Comparison of ENCODE assay signal across 8 mouse cellular contexts in genomic region chr7:99565325-99565881, GRCm38 (mm10). TPM values are rescaled to one million over a fixed set of nuclear protein-coding genes. Genes with fewer than 3 reads are reported as not detected.
A peak's percentile ranks its signal among the peaks of the same experiment; 100 is the strongest.
DNase-seq lines count a peak whose midpoint lies in the region; ATAC-seq lines count a peak whose summit lies in the region.

No protein-coding gene starts in this region.

- ATAC-seq in hindbrain, embryonic 13.5 days (ENCODE audit: low FRiP score), result peak; percentile 43; the same call in 1 of the 2 replicates
- ATAC-seq in lung, embryonic 16.5 days (ENCODE audit: low read depth), result peak; percentile 38

- H3K4me1 ChIP-seq in heart, embryonic 10.5 days, result peaks cover 68% of the 10 kb centered on the region
- H3K4me1 ChIP-seq in hindbrain, embryonic 13.5 days (replicated peaks), result peaks cover 59% of the 10 kb centered on the region
- H3K4me1 ChIP-seq in lung, embryonic 16.5 days (replicated peaks; ENCODE audit: control insufficient read depth, insufficient read depth, low read length), result peaks cover 42% of the 10 kb centered on the region

- DNase-seq in heart, embryonic 10.5 days (ENCODE audit: low spot score), result no peak
- DNase-seq in heart, postnatal 4 days, result no peak
- peak; percentile 60 to 73 for DNase-seq in cerebellum, adult 18-20 months
- no peak for DNase-seq in left cerebral cortex, postnatal 25 days (ENCODE audit: low spot score in 2 of 2)
- no peak for DNase-seq in gastrocnemius, postnatal 4 days (ENCODE audit: low spot score in 2 of 2)
- DNase-seq in frontal cortex, adult 2 months (ENCODE audit: extremely low spot score in 1 of 2, low spot score in 1 of 2), result no peak

- whole genome bisulfite sequencing in heart, embryonic 10.5 days, result 27% methylated on average over 8 of the region's 8 CpGs
- 29% methylated on average over 8 of the region's 8 CpGs for WGBS in hindbrain, embryonic 13.5 days
- 14% methylated on average over 8 of the region's 8 CpGs for WGBS in lung, embryonic 16.5 days

- H3K9me3 ChIP-seq in heart, embryonic 10.5 days, result no peaks in the 10 kb centered on the region
- no peaks in the 10 kb centered on the region for H3K9me3 ChIP-seq in hindbrain, embryonic 13.5 days
- H3K9me3 ChIP-seq in lung, embryonic 16.5 days (ENCODE audit: control insufficient read depth, low read length), result no peaks in the 10 kb centered on the region

- H3K9ac ChIP-seq in hindbrain, embryonic 13.5 days, result peak overlapping the region; percentile 46; the same call in 1 of the 2 replicates
- H3K9ac ChIP-seq in lung, embryonic 16.5 days (ENCODE audit: low read length), result no peak overlapping the region

- H3K27me3 ChIP-seq in heart, embryonic 10.5 days (ENCODE audit: insufficient read depth, poor library complexity, severe bottlenecking), result no peaks in the 10 kb centered on the region
- no peaks in the 10 kb centered on the region for H3K27me3 ChIP-seq in hindbrain, embryonic 13.5 days
- H3K27me3 ChIP-seq in lung, embryonic 16.5 days (ENCODE audit: control insufficient read depth, insufficient read depth, low read depth, low read length), result no peaks in the 10 kb centered on the region

- intact Hi-C loops in left cerebral cortex, postnatal 25 days (cut with DNase I), result no loop called here

- H3K4me3 ChIP-seq in heart, embryonic 10.5 days, result no peak overlapping the region
- no peak overlapping the region for H3K4me3 ChIP-seq in hindbrain, embryonic 13.5 days
- no peak overlapping the region for H3K4me3 ChIP-seq in lung, embryonic 16.5 days (ENCODE audit: low read length)

- no peaks in the 10 kb centered on the region for H3K36me3 ChIP-seq in heart, embryonic 10.5 days
- no peaks in the 10 kb centered on the region for H3K36me3 ChIP-seq in hindbrain, embryonic 13.5 days
- no peaks in the 10 kb centered on the region for H3K36me3 ChIP-seq in lung, embryonic 16.5 days (ENCODE audit: control insufficient read depth, insufficient read depth, low read length)

- H3K27ac ChIP-seq in heart, embryonic 10.5 days, result peak overlapping the region; percentile 47; the same call in 1 of the 2 replicates
- H3K27ac ChIP-seq in hindbrain, embryonic 13.5 days, result peak overlapping the region; percentile 88
- peak overlapping the region; percentile 38; the same call in 1 of the 2 replicates for H3K27ac ChIP-seq in lung, embryonic 16.5 days (ENCODE audit: low read length)

- H3K4me2 ChIP-seq in hindbrain, embryonic 13.5 days, result no peak overlapping the region
- no peak overlapping the region for H3K4me2 ChIP-seq in lung, embryonic 16.5 days (ENCODE audit: low read depth, low read length)

RNA-seq across cellular contexts. Expression of gene Arrb1, which starts 30.1 kb away (rescaled TPM):
- 13.1 and 17.9 TPM in 2 replicates for polyA plus RNA-seq in heart, embryonic 10.5 days (2016; fragmentation: Nextera tagmentation; extraction: Ambion mirVana)
- total RNA-seq in heart, postnatal 4 days (2021), result 10 to 100 TPM; 31.0 to 32.5 TPM
- 15.6 and 15.9 TPM in 2 replicates for polyA plus RNA-seq in hindbrain, embryonic 13.5 days (2015; fragmentation: Nextera tagmentation; extraction: Ambion mirVana)
- polyA plus RNA-seq in lung, embryonic 16.5 days (2015; fragmentation: Nextera tagmentation; extraction: Ambion mirVana), result 20.6 and 20.9 TPM in 2 replicates
- 100 to 1,000 TPM; 180 to 181 TPM for total RNA-seq in left cerebral cortex, postnatal 25 days (2021)
- 10 to 100 TPM; 30.7 to 32.6 TPM for total RNA-seq in gastrocnemius, postnatal 4 days (2021)
- 135 and 141 TPM in 2 replicates for polyA plus RNA-seq in frontal cortex, adult 2 months (2012; rRNA removed)

Comparison
In these comparisons a context has a peak if more than half of its experiments do, and no peak if none do; other contexts are left out.
1. DNase-seq: peak in cerebellum, adult 18-20 months (2 of 2); none in heart, embryonic 10.5 days (single experiment), heart, postnatal 4 days (single experiment), left cerebral cortex, postnatal 25 days (0 of 2), gastrocnemius, postnatal 4 days (0 of 2) and frontal cortex, adult 2 months (0 of 2).
2. H3K27ac ChIP-seq: peak in every context shown above with its lines; median percentile 88 in hindbrain, embryonic 13.5 days; 47 in heart, embryonic 10.5 days; 38 in lung, embryonic 16.5 days.